Mouse (Mus musculus) megakaryocyte, adult 5-6 weeks (primary cell): Measurements from ENCODE around the gene Frmd3. TPM values are rescaled to one million over a fixed set of nuclear protein-coding genes. Genes with fewer than 3 reads are reported as not detected.
A peak's percentile ranks its signal among the peaks of the same experiment; 100 is the strongest.
"Not testable (repeated sequence)": the region's sequence is repeated elsewhere in the genome, so short reads cannot be mapped to it uniquely, and the experiment has no call there.

ENCODE experiments used
- ATAC-seq: 2 replicates; pipeline ENCODE4 v1.8.0; 2016; ENCODE audit warnings: mild to moderate bottlenecking, inconsistent platforms; ENCODE audit not compliant: poor library complexity, severe bottlenecking
- total RNA-seq, 2 experiments: library from RNA; stranded (forward) in 1 of 2; stranded (reverse) in 1 of 2; fragments of 153-499, 151-499 nt in 1 of 2; fragments of 221-1000, 200-1000 nt in 1 of 2; gene quantifications; 2 replicates each; pipeline versions ENCODE4 v1.2.3 to v1.2.4; 2015 to 2017

The Frmd3 gene
- total RNA-seq (2015): not detected in 2 replicates
- total RNA-seq (2017): not detected in 2 replicates

DNA sequence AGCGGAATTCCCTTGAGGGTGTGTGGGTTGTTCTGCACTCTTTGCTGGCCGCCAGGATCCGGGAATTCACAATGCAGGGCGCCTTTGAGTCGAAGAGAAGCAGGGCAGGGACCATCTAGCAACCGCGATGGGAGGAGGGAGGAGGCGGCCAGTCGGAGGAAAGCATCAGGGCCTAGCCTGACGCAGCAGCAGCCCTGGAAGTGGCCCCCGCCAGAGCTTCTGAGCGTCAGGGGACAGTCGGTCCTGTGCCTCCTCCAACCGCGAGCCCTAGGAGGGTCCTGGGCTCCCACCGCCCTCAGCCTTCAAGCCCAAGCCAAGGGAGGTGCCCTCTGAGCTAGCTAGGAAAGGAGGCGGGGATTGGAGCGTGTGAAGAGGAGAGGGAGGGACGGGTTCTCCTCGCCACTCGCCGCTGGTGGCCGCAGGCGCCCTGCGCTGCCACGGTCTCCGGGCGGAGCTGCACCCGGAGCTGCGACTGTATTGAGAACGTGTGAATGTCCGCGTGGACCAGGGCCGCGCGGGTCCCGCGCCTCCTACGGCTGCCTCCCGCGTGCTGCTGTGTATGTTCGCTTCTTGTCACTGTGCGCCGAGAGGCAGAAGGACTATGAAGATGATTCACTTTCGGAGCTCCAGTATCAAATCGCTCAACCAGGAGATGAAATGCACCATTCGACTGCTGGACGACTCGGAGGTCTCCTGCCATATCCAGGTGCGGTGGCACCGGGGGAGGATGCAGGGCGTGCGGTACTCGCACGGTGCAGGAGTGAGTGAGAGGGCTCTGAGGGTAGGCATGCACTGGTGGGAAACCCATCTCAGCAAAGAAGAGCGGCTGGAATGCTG, at the start of gene Frmd3:
Gene Frmd3 (plus strand): TSS at position 232 of the 837 bp plus-strand sequence.
- ATAC-seq: no peak

DNA sequence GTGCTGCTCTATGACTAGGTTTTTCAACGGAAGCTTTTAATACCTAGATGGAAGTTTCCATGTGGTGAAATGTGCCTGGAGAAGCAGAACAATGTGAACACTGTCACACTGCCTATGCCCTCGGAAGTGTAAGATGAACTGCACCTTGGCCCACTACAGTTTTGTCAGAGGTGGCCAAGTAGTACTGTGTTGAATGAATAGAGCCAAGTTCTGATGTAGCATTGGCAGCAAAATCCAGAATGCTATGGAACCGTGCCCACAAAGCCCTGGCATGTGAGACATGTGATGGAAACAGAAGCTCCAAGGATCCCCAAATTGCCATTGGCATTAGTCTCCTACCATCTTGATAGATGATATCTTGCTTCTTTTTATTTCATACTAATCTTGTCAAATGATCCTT, 32.8 kb upstream of the Frmd3 start:
- no peak for ATAC-seq

DNA sequence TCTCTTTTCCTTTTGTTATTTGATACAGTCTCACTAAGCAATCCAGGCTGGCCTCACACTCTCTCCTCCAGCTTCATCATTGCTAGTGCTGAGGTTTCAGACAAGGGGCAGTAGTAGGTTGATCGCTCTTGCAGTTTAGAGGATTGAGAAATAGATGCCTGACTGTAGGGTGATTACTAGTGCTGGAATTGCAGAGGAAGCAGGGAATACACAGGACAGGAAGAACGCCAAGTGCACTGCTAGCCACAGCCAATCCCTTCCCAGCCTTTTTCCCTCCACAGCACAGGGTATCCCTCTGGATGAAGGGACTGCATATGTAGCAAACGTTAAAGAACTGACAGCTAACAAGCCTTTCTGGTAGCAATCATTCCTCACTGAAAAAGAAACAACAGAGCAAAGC, 965 bp upstream of the Frmd3 start:
- no peak for ATAC-seq

DNA sequence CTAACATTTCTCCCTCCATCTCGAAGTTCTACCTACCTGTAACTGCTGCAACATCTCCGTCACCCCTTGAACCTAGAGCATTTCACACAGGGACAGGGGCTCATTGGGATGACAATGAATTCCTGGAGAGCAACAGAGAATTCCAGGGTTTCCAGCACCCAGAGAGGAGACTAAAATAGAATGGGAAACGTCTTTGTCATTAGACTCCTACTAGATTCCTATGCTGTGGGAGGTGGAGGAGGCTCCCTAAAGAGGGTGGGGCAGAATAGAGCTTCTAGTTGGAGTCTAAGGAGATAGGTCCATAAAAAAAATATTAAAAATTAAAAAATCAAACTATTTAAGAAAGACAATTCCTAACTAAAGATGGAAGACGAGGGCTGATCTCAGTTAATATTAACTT, 542 bp upstream of the Frmd3 start:
- ATAC-seq: no peak

DNA sequence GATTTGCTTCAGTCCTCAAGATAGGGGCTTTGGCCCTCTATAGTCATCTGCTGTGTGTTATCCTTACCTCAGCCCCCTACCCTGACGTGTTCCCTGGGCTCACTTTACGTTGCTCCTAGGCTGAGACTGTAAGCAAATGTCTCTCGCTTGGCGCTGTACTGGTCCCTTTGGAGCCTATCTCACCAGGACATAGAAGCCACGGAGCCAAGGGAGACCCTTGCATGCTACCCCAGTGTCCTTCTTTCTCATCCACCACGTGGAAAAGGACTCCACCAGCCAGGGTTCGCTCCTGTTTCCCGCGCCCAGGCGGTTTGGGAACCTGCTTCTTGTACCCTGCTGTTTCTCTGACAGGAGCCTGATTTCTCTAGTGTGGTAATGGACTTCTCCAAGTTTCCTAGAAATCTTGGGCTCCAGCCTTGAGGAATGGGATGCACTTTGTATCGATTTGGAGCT, 832 bp downstream of the Frmd3 start:
- 0 out of 2 replicates have a peak, but pooled peaks have one; percentile 12 for ATAC-seq

DNA sequence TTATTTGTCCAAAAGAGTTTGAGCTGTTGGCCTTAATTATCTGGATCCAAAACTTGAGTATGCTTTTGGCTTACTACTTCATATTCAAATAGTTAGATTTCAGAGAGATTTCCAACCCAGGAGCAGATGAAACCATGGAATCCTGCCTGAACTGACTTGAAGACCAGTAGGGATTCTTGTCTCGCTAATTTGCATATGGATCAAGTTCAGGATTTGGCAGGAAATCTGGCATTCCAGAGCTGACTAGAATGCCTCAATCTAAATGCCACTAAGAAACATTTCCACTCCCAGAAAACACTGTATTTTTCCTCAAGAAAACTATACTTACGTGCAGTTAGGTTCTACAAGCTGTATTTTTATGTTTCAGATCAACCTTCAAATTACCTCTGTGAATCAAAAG, 6.8 kb downstream of the Frmd3 start:
- no peak for ATAC-seq

DNA sequence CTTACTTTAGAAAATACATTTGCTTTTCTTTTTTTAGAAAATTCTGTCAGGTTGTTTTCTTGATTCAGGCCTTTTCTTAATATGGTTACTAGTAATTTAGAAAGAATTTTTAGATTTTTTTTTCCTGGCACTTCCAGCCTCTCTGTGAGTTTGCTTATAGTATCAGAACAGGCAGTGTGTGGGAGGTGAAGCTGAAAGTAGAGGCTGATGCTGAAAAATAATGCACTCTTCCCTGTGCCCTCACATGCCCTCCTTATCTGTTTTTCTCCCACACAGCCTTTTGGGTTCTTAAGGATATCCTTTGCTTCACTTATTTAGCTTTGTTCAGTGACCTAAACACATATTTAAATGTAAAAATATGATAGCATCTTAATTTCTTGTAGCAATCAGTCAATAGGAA, 30.0 kb downstream of the Frmd3 start:
- ATAC-seq: no peak

DNA sequence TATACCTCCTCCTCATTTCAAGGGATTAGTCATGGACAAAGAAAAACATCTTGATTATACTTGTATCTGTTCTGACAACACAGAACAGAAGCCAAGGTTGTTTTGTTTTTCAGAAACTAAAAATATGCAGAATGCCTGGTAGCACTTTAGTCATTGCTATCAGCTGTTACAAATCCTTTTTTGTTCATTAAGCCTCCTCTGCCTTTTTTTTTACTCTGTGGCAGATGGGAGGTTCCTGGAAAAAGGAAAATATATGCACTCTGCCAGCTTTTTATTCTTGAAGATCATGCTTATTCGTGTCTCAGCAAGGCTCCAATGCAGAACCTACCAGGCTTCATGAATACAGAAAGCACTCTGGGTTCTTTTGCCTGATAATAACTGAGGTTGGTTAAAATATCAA, 38.5 kb downstream of the Frmd3 start:
- no peak for ATAC-seq

DNA sequence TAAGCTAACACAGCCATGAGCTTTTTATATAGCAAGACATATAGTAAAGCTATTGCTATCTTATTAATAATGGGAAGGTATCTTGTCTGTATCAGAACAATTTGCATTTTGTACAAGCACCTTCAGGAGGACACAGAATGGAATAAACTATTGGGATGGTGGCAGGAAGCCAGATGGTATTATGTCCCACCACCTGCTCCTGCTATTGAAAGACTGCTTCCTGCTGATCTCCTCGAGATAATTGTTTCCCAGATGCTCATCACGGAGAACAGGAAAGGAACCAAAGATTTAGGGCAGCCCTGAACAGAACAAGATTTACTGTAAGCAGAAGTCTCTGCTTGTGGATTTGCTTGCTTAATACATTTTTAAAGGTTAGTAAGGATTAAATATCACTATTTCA, 63.5 kb downstream of the Frmd3 start:
- ATAC-seq: no peak

DNA sequence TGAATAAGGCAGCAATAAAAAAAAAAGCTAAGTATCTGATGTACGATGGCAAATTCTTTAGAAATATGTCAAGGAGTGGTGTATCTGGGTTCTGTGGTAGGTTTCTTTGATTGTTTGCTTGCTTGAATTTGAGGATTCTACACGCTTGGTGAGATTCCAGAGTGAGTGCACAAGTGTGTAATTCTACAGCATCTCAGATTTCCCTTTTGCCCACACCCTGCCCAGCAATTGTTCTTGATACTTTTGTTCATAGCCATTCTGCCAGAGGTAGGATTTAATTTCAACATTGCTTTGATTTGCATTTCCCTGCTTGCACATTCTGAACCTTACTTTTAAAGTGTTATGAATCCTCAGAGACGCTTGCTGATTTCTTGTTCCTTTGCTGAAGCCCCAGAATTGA, 97.6 kb downstream of the Frmd3 start:
- ATAC-seq: no peak

DNA sequence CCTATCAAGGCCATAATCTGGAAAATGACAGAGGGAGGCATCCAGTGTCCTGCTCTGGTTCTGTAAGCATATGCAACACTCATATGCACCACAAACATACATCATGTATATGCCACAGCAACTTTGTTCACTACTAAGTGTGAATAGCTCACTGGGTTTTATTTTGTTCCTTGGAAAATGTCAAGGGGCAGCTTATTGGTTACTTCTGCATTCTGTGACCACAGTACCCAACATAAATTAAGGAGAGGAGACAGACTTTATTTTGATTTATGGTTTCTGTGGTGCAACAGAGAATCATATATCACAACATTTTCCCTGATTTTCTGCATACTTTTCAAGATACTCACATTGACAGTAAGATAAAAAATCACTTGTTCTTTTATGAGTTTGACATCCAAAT, 178.3 kb downstream of the Frmd3 start:
- no peak for ATAC-seq

DNA sequence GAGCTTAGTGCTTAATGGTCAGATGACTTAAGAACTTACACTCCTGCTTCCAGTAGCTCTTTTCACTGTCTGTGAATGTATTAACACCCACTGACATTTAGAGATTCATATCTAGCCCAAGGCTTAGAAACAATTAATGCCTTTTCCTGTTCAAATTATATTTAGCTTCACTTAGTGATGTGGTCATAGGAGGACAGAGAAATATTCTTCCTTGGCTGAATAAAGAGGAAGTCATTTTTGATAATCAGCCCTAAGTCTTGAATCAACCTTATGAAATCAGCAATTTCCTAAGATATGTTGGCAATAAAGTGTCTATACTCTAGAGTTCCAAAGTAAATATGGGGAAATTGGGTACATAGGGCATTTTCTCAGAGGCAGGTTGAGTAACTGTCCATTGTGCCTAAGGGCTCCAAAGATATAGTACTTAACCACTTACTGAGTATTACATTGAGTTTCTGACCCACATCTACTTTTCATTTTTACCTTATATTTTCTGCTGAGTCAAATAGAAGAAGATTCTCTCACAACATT, 188.1 kb downstream of the Frmd3 start:
- no peak for ATAC-seq

DNA sequence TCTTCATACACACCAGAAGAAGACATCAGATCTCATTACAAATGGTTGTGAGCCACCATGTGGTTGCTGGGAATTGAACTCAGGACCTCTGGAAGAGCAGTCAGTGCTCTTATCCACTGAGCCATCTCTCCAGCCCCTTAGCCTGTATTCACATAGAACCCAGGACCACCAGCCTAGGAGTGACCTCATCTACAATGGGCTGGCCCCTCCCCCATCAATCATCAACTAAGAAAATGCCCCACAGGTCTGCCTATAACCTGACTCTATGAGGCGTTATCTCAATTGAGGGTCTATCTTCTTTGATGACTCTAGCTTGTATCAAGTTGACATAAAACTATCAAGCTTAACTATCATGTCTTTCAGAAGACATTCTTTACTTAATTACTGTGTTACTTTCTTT, 208.5 kb downstream of the Frmd3 start:
- not testable (repeated sequence) for ATAC-seq

DNA sequence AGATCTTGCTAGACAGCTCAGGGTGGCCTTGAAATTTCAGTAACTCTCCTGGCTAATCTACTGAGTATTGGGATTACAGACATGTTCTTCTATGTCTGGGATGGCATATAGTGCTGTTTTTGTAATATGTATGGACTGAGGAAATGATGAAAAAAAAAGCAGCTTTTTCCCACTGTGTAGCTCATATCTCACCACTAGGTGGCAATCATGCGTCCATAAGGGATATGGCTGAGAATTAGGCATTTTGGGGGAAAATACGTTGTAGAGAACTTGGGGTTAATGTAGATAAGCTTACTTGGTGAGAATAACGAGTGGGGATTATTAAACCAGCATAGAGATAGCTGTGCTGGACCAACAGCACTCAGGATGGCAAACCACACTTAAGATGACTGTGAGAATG, 209.1 kb downstream of the Frmd3 start:
- ATAC-seq: peak; percentile 67

DNA sequence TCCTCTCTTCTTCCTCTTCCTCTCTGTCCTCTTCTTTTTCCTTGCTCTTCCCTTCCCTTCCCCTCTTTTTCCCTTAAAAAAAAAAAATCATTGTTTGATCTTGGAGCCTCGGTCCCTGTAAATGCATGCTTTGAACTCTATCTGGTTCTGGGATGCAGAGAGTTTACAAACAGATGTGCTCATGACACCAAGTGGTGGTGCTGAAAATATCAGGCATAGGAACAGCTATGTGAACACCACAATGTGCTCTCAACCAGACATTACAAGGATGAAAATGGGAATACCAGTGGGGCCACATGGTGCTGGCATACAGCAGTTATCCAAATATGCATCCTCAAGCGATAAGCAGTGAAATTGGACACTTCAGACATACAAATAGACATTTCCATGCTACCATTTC, 211.0 kb downstream of the Frmd3 start:
- ATAC-seq: no peak

DNA sequence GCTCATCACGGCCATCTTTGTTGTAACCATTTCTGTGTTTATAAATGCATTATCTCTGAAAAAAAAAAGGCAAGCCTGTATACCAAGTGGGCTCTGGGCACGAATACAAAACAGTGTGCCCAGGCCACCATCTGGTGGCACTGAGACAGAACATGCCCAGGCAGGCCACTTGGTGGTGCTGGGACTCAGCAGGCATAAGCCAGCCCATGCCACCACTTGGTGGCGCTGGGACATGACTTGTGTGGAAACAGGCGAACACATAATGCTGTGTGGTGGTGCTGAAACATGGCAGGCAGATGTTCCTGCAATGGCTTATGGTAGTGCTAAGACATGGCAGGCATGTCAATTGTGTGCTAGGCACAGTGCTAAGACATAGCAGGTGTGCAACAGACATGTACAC, 217.8 kb downstream of the Frmd3 start:
- ATAC-seq: peak; percentile 68

DNA sequence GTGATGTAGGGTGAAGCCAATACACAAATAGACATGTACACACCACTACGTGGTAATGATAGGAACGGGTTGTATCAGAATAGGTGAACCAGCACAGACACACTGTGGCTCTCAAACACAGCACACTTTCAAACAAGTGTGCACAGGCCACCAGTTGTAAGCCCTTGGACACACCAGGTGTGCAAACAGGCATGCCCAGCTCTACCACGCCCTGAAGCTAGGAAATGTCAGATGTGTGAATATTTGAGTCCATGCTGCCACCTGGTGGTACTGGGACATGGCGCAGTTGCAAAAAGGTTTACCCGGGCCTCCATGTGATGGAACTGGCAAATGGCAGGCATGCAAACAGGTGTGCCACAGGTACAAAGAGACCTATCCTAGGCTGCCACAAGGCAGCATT, 218.2 kb downstream of the Frmd3 start:
- ATAC-seq: peak; percentile 80

DNA sequence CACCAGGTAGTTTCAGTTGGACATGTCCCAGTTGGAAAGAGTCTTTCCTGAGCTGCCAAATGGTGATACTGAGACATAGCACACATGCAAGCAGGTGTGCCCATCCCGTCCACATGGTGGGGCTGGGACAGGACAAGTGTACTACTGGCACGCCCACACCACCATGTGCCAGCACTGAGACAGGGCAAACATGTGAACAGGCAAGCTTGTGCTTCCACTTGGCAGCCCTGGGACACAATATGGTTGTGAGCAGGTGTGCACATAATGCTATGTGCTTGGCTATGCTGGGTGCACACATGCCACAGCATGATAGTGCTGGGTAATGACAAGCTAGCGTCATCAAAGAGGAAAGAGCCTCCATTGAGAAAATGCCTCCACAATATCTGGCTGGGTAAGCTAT, 220.3 kb downstream of the Frmd3 start:
- ATAC-seq: no peak

DNA sequence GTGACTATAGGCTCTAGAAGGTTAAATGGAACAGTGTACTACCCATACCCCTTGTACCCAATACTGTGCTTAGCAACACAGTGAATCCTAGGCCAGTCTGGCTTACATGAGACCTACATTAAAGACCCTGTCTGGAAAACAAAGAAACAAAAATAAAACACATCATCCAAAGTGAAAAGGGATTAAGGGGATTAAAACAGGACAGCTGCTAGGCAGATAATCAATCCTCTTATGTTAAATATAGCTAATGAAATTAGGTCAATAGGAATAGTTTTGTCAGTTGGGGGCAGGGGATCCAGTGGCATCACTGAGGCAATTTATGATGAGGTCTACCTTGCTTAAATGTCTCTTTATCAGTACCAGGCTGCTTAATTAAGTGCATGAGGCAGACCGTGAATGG, 228.9 kb downstream of the Frmd3 start, which contains the start of gene Kdm4c:
Gene Kdm4c (plus strand): TSS at position 322 of the 400 bp plus-strand sequence.
- no peak for ATAC-seq
